Mouse (Mus musculus) liver, adult 2 months (tissue): ENCODE results near the gene Spats2.

Experiments used
- CTCF ChIP-seq: fragments of 200-500 bp; IDR thresholded peaks from 2 replicates; pipeline ENCODE4 v1.5.1; 2011; ENCODE audit warnings: low read depth, low read length, control low read depth
- POLR2A ChIP-seq: fragments of 200-500 bp; IDR thresholded peaks from 2 replicates; pipeline ENCODE4 v1.6.1; 2011; ENCODE audit warnings: low read length, control low read depth; ENCODE audit not compliant: insufficient read depth; ENCODE audit errors: extremely low read depth

DNA sequence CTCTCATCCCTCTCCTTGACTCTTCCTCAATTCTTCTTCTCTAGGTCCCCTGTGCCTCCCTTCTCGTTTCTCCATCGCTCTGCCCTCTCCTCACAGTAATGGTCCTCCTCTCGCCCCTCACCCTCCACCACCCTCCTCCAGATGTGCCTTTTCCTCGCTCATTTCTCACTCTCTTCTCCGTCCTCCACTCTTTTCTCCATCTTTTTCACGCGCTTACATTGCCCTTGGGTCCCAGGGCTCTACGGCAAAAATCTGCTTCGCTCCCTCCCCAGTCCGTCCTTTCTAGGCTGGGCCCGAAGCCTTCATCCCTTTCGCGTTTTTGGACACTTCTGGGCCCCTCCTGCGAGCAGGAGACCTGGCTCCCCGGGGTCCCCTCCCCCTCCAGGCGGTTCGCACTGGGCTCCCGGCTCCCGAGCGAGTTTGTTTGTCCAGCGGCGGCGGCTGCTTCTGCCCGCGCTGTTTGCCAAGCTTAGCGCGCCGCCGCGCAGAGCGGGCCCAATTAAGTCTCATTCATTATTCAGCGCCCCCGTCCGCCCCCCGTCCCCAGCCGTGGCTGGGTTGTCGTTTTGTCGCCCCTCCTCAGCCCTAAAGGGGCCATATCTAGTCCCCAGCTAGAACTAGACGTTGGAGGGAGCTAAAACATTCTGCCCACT lies 27.8 kb upstream of the Spats2 start:
- TF ChIP-seq CTCF, result no peak
- no peak for TF ChIP-seq POLR2A
